Mouse (Mus musculus) bone marrow, adult 2 months (tissue): ENCODE measurements around the gene Pacs1.

Experiments used
- CTCF ChIP-seq: fragments of 200-500 bp; IDR thresholded peaks from 2 replicates; pipeline ENCODE4 v1.5.1; 2011; ENCODE audit warnings: low read length, control low read depth; ENCODE audit not compliant: control insufficient read depth, insufficient read depth
- POLR2A ChIP-seq: fragments of 200-500 bp; IDR thresholded peaks from 2 replicates; pipeline ENCODE4 v1.6.1; 2011; ENCODE audit warnings: low read depth, mild to moderate bottlenecking, control low read depth, low read length, borderline replicate concordance; ENCODE audit not compliant: control insufficient read depth

- TF ChIP-seq POLR2A (no peak), CTCF (no peak)
Observed at GRCm38 (mm10) chr19:5277140-5277539, 4.2 kb upstream of the Pacs1 start.
